Mouse (Mus musculus) adrenal gland, adult (tissue): ENCODE results near the gene Gabra6.

ENCODE experiments used
- DNase-seq, 2 experiments: peaks; one replicate each; pipeline ENCODE4 v3.0.0; 2022 to 2023; ENCODE audit warnings: low spot score in 1 of 2; ENCODE audit not compliant: inconsistent age in 2 of 2

Gabra6 gene

GRCm38 (mm10) chr11:42320882-42321281 lies at the start of gene Gabra6:
Gene Gabra6 (minus strand): TSS chr11:42321072.
- DNase-seq = no peak

GRCm38 (mm10) chr11:42365544-42365943 lies 44.7 kb upstream of the Gabra6 start:
- no peak for DNase-seq

- DNase-seq = peak in 1 of 2 experiments; percentile 38
These were observed 11.2 kb upstream of the Gabra6 start for GRCm38 (mm10) chr11:42332121-42332520.

- DNase-seq = peak; percentile 38 to 87
These were observed 5.4 kb upstream of the Gabra6 start for GRCm38 (mm10) chr11:42326262-42326661.

GRCm38 (mm10) chr11:42321560-42321959 lies 688 bp upstream of the Gabra6 start:
- no peak for DNase-seq

- DNase-seq = no peak
These were observed 1.4 kb downstream of the Gabra6 start for GRCm38 (mm10) chr11:42319521-42319920.

GRCm38 (mm10) chr11:42319101-42319500 lies 1.8 kb downstream of the Gabra6 start:
- DNase-seq = no peak

GRCm38 (mm10) chr11:42317985-42318384 lies 2.9 kb downstream of the Gabra6 start:
- no peak for DNase-seq

GRCm38 (mm10) chr11:42314850-42315249 lies 6.0 kb downstream of the Gabra6 start:
- DNase-seq = no peak

GRCm38 (mm10) chr11:42310892-42311291 lies 10.0 kb downstream of the Gabra6 start:
- no peak for DNase-seq

GRCm38 (mm10) chr11:42309086-42309485 lies 11.8 kb downstream of the Gabra6 start:
- DNase-seq = no peak

- DNase-seq = no peak
These were observed 14.8 kb downstream of the Gabra6 start for GRCm38 (mm10) chr11:42306095-42306494.

GRCm38 (mm10) chr11:42258978-42259377 lies 61.9 kb downstream of the Gabra6 start:
- DNase-seq = no peak
